Mouse (Mus musculus) right cerebral cortex, postnatal 36 days (tissue): Measurements from ENCODE around the gene Dab1.

Experiments
- DNase-seq, 2 experiments: peaks; one replicate each; pipeline ENCODE4 v3.0.0; 2022; ENCODE audit warnings: low spot score in 2 of 2, mixed read lengths in 1 of 2

The Dab1 gene

GRCm38 (mm10) chr4:104665553-104665952 lies 1046.4 kb downstream of the Dab1 start:
- DNase-seq, result no peak

- no peak for DNase-seq
These were observed 1047.8 kb downstream of the Dab1 start for GRCm38 (mm10) chr4:104666831-104667551.

- DNase-seq, result no peak
These were observed 1048.9 kb downstream of the Dab1 start for GRCm38 (mm10) chr4:104668061-104668460.

- DNase-seq, result no peak
These were observed 1050.2 kb downstream of the Dab1 start for GRCm38 (mm10) chr4:104669406-104669805.

GRCm38 (mm10) chr4:104670741-104671140 lies 1051.6 kb downstream of the Dab1 start:
- no peak for DNase-seq

GRCm38 (mm10) chr4:104673317-104673716 lies 1054.2 kb downstream of the Dab1 start:
- no peak for DNase-seq

GRCm38 (mm10) chr4:104674706-104675105 lies 1055.5 kb downstream of the Dab1 start:
- DNase-seq, result no peak

- peak; percentile 34 to 65 for DNase-seq
These were observed 1059.1 kb downstream of the Dab1 start for GRCm38 (mm10) chr4:104678234-104678633.

GRCm38 (mm10) chr4:104680475-104680874 lies 1061.3 kb downstream of the Dab1 start:
- DNase-seq, result no peak

- no peak for DNase-seq
These were observed 1067.1 kb downstream of the Dab1 start for GRCm38 (mm10) chr4:104686137-104686809.

GRCm38 (mm10) chr4:104689047-104689446 lies 1069.9 kb downstream of the Dab1 start:
- no peak for DNase-seq

- DNase-seq, result peak; percentile 29 to 45
These were observed 1071.9 kb downstream of the Dab1 start for GRCm38 (mm10) chr4:104691026-104691425.

GRCm38 (mm10) chr4:104694188-104694587 lies 1075.0 kb downstream of the Dab1 start:
- DNase-seq, result no peak

GRCm38 (mm10) chr4:104696522-104696921 lies 1077.4 kb downstream of the Dab1 start:
- DNase-seq, result no peak

GRCm38 (mm10) chr4:104697703-104698102 lies 1078.5 kb downstream of the Dab1 start:
- no peak for DNase-seq

GRCm38 (mm10) chr4:104705664-104706645 lies 1086.8 kb downstream of the Dab1 start:
- DNase-seq, result no peak

GRCm38 (mm10) chr4:104712338-104713083 lies 1093.4 kb downstream of the Dab1 start:
- no peak for DNase-seq

- DNase-seq, result no peak
These were observed 1095.9 kb downstream of the Dab1 start for GRCm38 (mm10) chr4:104714925-104715519.

- DNase-seq, result no peak
These were observed 1096.7 kb downstream of the Dab1 start for GRCm38 (mm10) chr4:104715857-104716256.

- no peak for DNase-seq
These were observed 1097.3 kb downstream of the Dab1 start for GRCm38 (mm10) chr4:104716506-104716905.
